Mouse (Mus musculus) yolk sac, embryonic 10.5 days (tissue): Measurements from ENCODE around the gene Rab31.

ENCODE experiments used
- DNase-seq: peaks from one replicate; pipeline ENCODE4 v3.0.0-alpha.2; 2017; ENCODE audit warnings: low spot score

Gene Rab31

GRCm38 (mm10) chr17:65771951-65772934, at the start of gene Rab31:
Gene Rab31, minus strand, starts transcription at chr17:65772752.
- DNase-seq = peak; percentile 77

- no peak for DNase-seq
Measured at GRCm38 (mm10) chr17:65820197-65820596, 47.6 kb upstream of the Rab31 start.

- no peak for DNase-seq
Measured at GRCm38 (mm10) chr17:65813763-65814162, 41.2 kb upstream of the Rab31 start.

GRCm38 (mm10) chr17:65811032-65811431, 38.5 kb upstream of the Rab31 start:
- no peak for DNase-seq

- no peak for DNase-seq
Measured at GRCm38 (mm10) chr17:65806416-65806815, 33.9 kb upstream of the Rab31 start.

GRCm38 (mm10) chr17:65805966-65806365, 33.4 kb upstream of the Rab31 start:
- no peak for DNase-seq

GRCm38 (mm10) chr17:65802026-65802425, 29.5 kb upstream of the Rab31 start:
- DNase-seq = no peak

GRCm38 (mm10) chr17:65800451-65800850, 27.9 kb upstream of the Rab31 start:
- no peak for DNase-seq

- no peak for DNase-seq
Measured at GRCm38 (mm10) chr17:65799353-65799752, 26.8 kb upstream of the Rab31 start.

- no peak for DNase-seq
Measured at GRCm38 (mm10) chr17:65798446-65798845, 25.9 kb upstream of the Rab31 start.

- no peak for DNase-seq
Measured at GRCm38 (mm10) chr17:65796056-65796455, 23.5 kb upstream of the Rab31 start.

GRCm38 (mm10) chr17:65794096-65794850, 21.7 kb upstream of the Rab31 start:
- DNase-seq = no peak

- no peak for DNase-seq
Measured at GRCm38 (mm10) chr17:65793307-65793930, 20.9 kb upstream of the Rab31 start.

- no peak for DNase-seq
Measured at GRCm38 (mm10) chr17:65791161-65791560, 18.6 kb upstream of the Rab31 start.

- no peak for DNase-seq
Measured at GRCm38 (mm10) chr17:65789576-65789975, 17.0 kb upstream of the Rab31 start.

- peak; percentile 68 for DNase-seq
Measured at GRCm38 (mm10) chr17:65788542-65789291, 16.2 kb upstream of the Rab31 start.

GRCm38 (mm10) chr17:65787261-65787660, 14.7 kb upstream of the Rab31 start:
- DNase-seq = no peak

- DNase-seq = no peak
Measured at GRCm38 (mm10) chr17:65786225-65786624, 13.7 kb upstream of the Rab31 start.

- DNase-seq = no peak
Measured at GRCm38 (mm10) chr17:65785707-65786106, 13.2 kb upstream of the Rab31 start.

- peak; percentile 17 for DNase-seq
Measured at GRCm38 (mm10) chr17:65784610-65785140, 12.1 kb upstream of the Rab31 start.
